Mouse (Mus musculus) forebrain, embryonic 13.5 days (tissue): ENCODE results near the gene Eif2ak4. TPM values are rescaled to one million over a fixed set of nuclear protein-coding genes. Genes with fewer than 3 reads are reported as not detected.
A peak's percentile ranks its signal among the peaks of the same experiment; 100 is the strongest.

ENCODE experiments used
- ATAC-seq: fragments of 200-750 bp; cut with Nextera tagmentation; 2 replicates; pipeline ENCODE4 v1.8.0; 2017
- H3K27ac ChIP-seq: fragments of 300-500 bp; sonication (generic); 2 replicates; pipeline ENCODE4 v1.5.1; 2015; ENCODE audit warnings: inconsistent platforms, mild to moderate bottlenecking, moderate library complexity
- H3K27me3 ChIP-seq: fragments of 300-500 bp; sonication (generic); 2 replicates; pipeline ENCODE4 v1.6.1; 2015; ENCODE audit warnings: mild to moderate bottlenecking, inconsistent platforms
- H3K36me3 ChIP-seq: fragments of 300-500 bp; sonication (generic); 2 replicates; pipeline ENCODE4 v1.6.1; 2015; ENCODE audit warnings: mild to moderate bottlenecking, inconsistent platforms; ENCODE audit not compliant: poor library complexity, severe bottlenecking
- H3K4me1 ChIP-seq: fragments of 300-500 bp; sonication (generic); 2 replicates; pipeline ENCODE4 v1.6.1; 2015; ENCODE audit warnings: inconsistent platforms
- H3K4me2 ChIP-seq: fragments of 300-500 bp; sonication (generic); 2 replicates; pipeline ENCODE4 v1.6.1; 2015; ENCODE audit warnings: inconsistent platforms, mild to moderate bottlenecking, moderate library complexity
- H3K4me3 ChIP-seq: fragments of 300-500 bp; sonication (generic); 2 replicates; pipeline ENCODE4 v1.5.1; 2015; ENCODE audit warnings: mild to moderate bottlenecking, inconsistent platforms
- H3K9ac ChIP-seq: fragments of 300-500 bp; sonication (generic); 2 replicates; pipeline ENCODE4 v1.6.1; 2015; ENCODE audit warnings: mild to moderate bottlenecking, inconsistent platforms
- H3K9me3 ChIP-seq: fragments of 300-500 bp; sonication (generic); replicated peaks from 2 replicates; pipeline ENCODE4 v1.6.1; 2016; ENCODE audit warnings: inconsistent platforms
- WGBS: fragments of 180-500 bp; shearing (Covaris S2); methylation state at CpG from one replicate; pipeline ENCODE4 v1.1.7; 2015; 5-methylcytosine and 5-hydroxymethylcytosine counted together
- polyA plus RNA-seq: library from polyadenylated mRNA; unstranded; fragments of >200 nt; fragmentation: Nextera tagmentation; extraction: Ambion mirVana; gene quantifications from 2 replicates; pipeline ENCODE4 v1.2.1, GENCODE M21; 2015

Eif2ak4 gene
- polyA plus RNA-seq, 1 experiment from 2014 or later: 8.3 TPM

- peaks cover 14% of the 10 kb centered on the region for H3K4me1 ChIP-seq
- no peak for ATAC-seq
- peaks cover 31% of the 10 kb centered on the region for H3K36me3 ChIP-seq
- H3K27me3 ChIP-seq: no peaks in the 10 kb centered on the region
- H3K27ac ChIP-seq: peak overlapping the region; percentile 66; the same call in 1 of the 2 replicates
- H3K4me3 ChIP-seq: peak overlapping the region; percentile 93
- no peaks in the 10 kb centered on the region for H3K9me3 ChIP-seq
- peak overlapping the region; percentile 89 for H3K4me2 ChIP-seq
- WGBS: 2% methylated on average over 52 of the region's 52 CpGs
- H3K9ac ChIP-seq: peak overlapping the region; percentile 93
These were observed 90.6 kb downstream of the Eif2ak4 start for GRCm38 (mm10) chr2:118478833-118479549.

GRCm38 (mm10) chr2:118479550-118479909 lies 91.1 kb downstream of the Eif2ak4 start, which contains the start of gene Srp14:
Gene Srp14, minus strand, starts transcription at chr2:118479711.
- H3K36me3 ChIP-seq: peaks cover 26% of the 10 kb centered on the region
- no peaks in the 10 kb centered on the region for H3K27me3 ChIP-seq
- H3K9ac ChIP-seq: peak within 1 kb of the TSS; percentile 93
- peak within 1 kb of the TSS; percentile 66 for H3K27ac ChIP-seq
- H3K4me1 ChIP-seq: peaks cover 14% of the 10 kb centered on the region
- under 1% methylated on average over 35 of the region's 35 CpGs for WGBS
- peak within 1 kb of the TSS; percentile 89 for H3K4me2 ChIP-seq
- ATAC-seq: peak; percentile 97
- no peaks in the 10 kb centered on the region for H3K9me3 ChIP-seq
- peak within 1 kb of the TSS; percentile 93 for H3K4me3 ChIP-seq

GRCm38 (mm10) chr2:118480886-118481285 lies 92.5 kb downstream of the Eif2ak4 start:
- Histone ChIP-seq H3K27me3 (no peaks in the 10 kb centered on the region), H3K36me3 (peaks cover 13% of the 10 kb centered on the region), H3K9me3 (no peaks in the 10 kb centered on the region), H3K4me3 (no peak overlapping the region), H3K4me2 (no peak overlapping the region), H3K9ac (no peak overlapping the region), H3K27ac (no peak overlapping the region), H3K4me1 (peaks cover 14% of the 10 kb centered on the region)
- no peak for ATAC-seq
- WGBS: 91% methylated on average over 7 of the region's 7 CpGs

- peaks cover 8% of the 10 kb centered on the region for H3K4me1 ChIP-seq
- no peak overlapping the region for H3K27ac ChIP-seq
- H3K9ac ChIP-seq: no peak overlapping the region
- H3K9me3 ChIP-seq: no peaks in the 10 kb centered on the region
- no peak for ATAC-seq
- no peaks in the 10 kb centered on the region for H3K27me3 ChIP-seq
- H3K4me2 ChIP-seq: no peak overlapping the region
- WGBS: 84% methylated on average over 5 of the region's 5 CpGs
- no peaks in the 10 kb centered on the region for H3K36me3 ChIP-seq
- no peak overlapping the region for H3K4me3 ChIP-seq
These were observed 94.6 kb downstream of the Eif2ak4 start for GRCm38 (mm10) chr2:118483032-118483431.

- Histone ChIP-seq H3K4me1 (no peaks in the 10 kb centered on the region), H3K36me3 (no peaks in the 10 kb centered on the region), H3K27ac (no peak overlapping the region), H3K9ac (no peak overlapping the region), H3K4me3 (no peak overlapping the region), H3K4me2 (no peak overlapping the region), H3K9me3 (no peaks in the 10 kb centered on the region), H3K27me3 (no peaks in the 10 kb centered on the region)
- WGBS: 87% methylated on average over 9 of the region's 9 CpGs
- no peak for ATAC-seq
These were observed 96.0 kb downstream of the Eif2ak4 start for GRCm38 (mm10) chr2:118484386-118484898.

- Histone ChIP-seq H3K27me3 (no peaks in the 10 kb centered on the region), H3K4me3 (no peak overlapping the region), H3K4me2 (no peak overlapping the region), H3K9ac (no peak overlapping the region), H3K36me3 (no peaks in the 10 kb centered on the region), H3K9me3 (no peaks in the 10 kb centered on the region), H3K4me1 (0 out of 2 replicates have a peak, but pooled peaks cover 5% of the 10 kb centered on the region), H3K27ac (no peak overlapping the region)
- ATAC-seq: no peak
- 78% methylated on average over 3 of the region's 3 CpGs for WGBS
These were observed 97.0 kb downstream of the Eif2ak4 start for GRCm38 (mm10) chr2:118485415-118485814.

- H3K36me3 ChIP-seq: no peaks in the 10 kb centered on the region
- peak; percentile 48; the same call in 1 of the 2 replicates for ATAC-seq
- H3K4me1 ChIP-seq: 0 out of 2 replicates have a peak, but pooled peaks cover 7% of the 10 kb centered on the region
- H3K9ac ChIP-seq: no peak overlapping the region
- H3K27me3 ChIP-seq: no peaks in the 10 kb centered on the region
- no peak overlapping the region for H3K27ac ChIP-seq
- no peak overlapping the region for H3K4me3 ChIP-seq
- no peak overlapping the region for H3K4me2 ChIP-seq
- H3K9me3 ChIP-seq: no peaks in the 10 kb centered on the region
- 15% methylated on average over 12 of the region's 12 CpGs for whole genome bisulfite sequencing
These were observed 98.5 kb downstream of the Eif2ak4 start for GRCm38 (mm10) chr2:118486933-118487332.

GRCm38 (mm10) chr2:118487806-118488205 lies 99.4 kb downstream of the Eif2ak4 start:
- no peak for ATAC-seq
- Histone ChIP-seq H3K36me3 (no peaks in the 10 kb centered on the region), H3K27me3 (no peaks in the 10 kb centered on the region), H3K9ac (no peak overlapping the region), H3K27ac (no peak overlapping the region), H3K4me3 (no peak overlapping the region), H3K4me1 (0 out of 2 replicates have a peak, but pooled peaks cover 7% of the 10 kb centered on the region), H3K4me2 (no peak overlapping the region), H3K9me3 (no peaks in the 10 kb centered on the region)
- WGBS: 67% methylated on average over 3 of the region's 3 CpGs

DNA sequence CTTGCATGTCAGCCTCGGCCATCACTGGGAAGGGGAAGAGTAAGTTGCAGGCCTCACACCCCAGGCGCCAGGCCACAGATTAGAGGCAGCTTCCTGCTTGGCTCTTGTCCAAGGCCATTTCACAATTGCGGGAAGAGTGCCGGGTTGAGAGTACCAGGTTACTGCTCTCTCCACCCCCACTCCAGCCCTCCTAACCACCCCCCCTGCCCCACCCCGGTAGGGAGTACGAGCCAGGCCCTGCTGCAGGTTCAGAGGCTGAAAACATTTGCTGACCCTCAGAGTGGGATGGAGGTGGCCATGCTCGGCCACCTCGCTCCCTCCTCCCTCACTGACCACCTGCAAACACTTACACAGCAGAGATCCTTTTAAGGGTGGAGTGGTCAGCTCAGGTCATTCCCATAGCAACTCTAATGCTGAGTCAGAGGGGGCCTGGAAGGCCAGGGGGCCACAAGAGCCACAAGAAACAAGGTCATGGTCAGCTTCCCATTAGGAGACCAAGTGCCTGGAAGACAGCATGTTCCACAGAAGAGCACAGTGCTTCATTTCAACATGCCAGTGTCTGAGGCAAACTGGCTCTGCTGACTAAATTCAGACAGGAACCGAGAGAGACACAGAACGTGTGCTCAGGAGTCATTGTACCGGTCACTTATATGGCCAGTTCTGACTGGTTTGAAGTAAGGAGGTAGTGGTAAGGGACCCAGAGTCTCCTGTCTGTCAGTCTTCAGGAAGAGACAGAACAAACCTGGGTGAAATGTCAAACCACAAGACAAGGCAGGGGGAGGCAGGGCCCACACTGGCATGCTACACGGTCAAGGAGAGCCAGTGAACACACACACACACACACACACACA lies 102.0 kb downstream of the Eif2ak4 start:
- no peaks in the 10 kb centered on the region for H3K27me3 ChIP-seq
- H3K4me1 ChIP-seq: 0 out of 2 replicates have a peak, but pooled peaks cover 7% of the 10 kb centered on the region
- no peak overlapping the region for H3K9ac ChIP-seq
- no peak for ATAC-seq
- WGBS: 49% methylated on average over 12 of the region's 12 CpGs
- no peak overlapping the region for H3K4me2 ChIP-seq
- H3K36me3 ChIP-seq: no peaks in the 10 kb centered on the region
- no peaks in the 10 kb centered on the region for H3K9me3 ChIP-seq
- H3K27ac ChIP-seq: no peak overlapping the region
- no peak overlapping the region for H3K4me3 ChIP-seq

GRCm38 (mm10) chr2:118491281-118491731 lies 102.9 kb downstream of the Eif2ak4 start:
- WGBS: 68% methylated on average over 5 of the region's 5 CpGs
- Histone ChIP-seq H3K9me3 (no peaks in the 10 kb centered on the region), H3K27ac (no peak overlapping the region), H3K4me3 (no peak overlapping the region), H3K27me3 (no peaks in the 10 kb centered on the region), H3K4me1 (0 out of 2 replicates have a peak, but pooled peaks cover 7% of the 10 kb centered on the region), H3K9ac (no peak overlapping the region), H3K36me3 (no peaks in the 10 kb centered on the region), H3K4me2 (no peak overlapping the region)
- ATAC-seq: no peak

GRCm38 (mm10) chr2:118491741-118492395 lies 103.5 kb downstream of the Eif2ak4 start:
- H3K36me3 ChIP-seq: no peaks in the 10 kb centered on the region
- no peak overlapping the region for H3K4me2 ChIP-seq
- 0 out of 2 replicates have a peak, but pooled peaks cover 7% of the 10 kb centered on the region for H3K4me1 ChIP-seq
- H3K4me3 ChIP-seq: no peak overlapping the region
- ATAC-seq: no peak
- H3K27me3 ChIP-seq: no peaks in the 10 kb centered on the region
- 89% methylated on average over 4 of the region's 4 CpGs for WGBS
- H3K27ac ChIP-seq: no peak overlapping the region
- H3K9ac ChIP-seq: no peak overlapping the region
- no peaks in the 10 kb centered on the region for H3K9me3 ChIP-seq
